Mouse (Mus musculus) adrenal gland, adult 2 months (tissue): Measurements from ENCODE around the gene Cavin1. TPM values are rescaled to one million over a fixed set of nuclear protein-coding genes. Genes with fewer than 3 reads are reported as not detected.
"Not testable (repeated sequence)": the region's sequence is repeated elsewhere in the genome, so short reads cannot be mapped to it uniquely, and the experiment has no call there.

Experiments used
- DNase-seq: peaks from one replicate; pipeline ENCODE4 v3.0.0; 2021
- long read RNA-seq: library from polyadenylated mRNA; stranded (forward); transcript quantifications from one replicate; pipeline ENCODE4 v2.0.0, GENCODE M21; 2021
- polyA plus RNA-seq: library from polyadenylated mRNA; depleted of rRNA; stranded (reverse); fragments of >200 nt; gene quantifications from 2 replicates; pipeline ENCODE4 v1.2.3, GENCODE M21; 2012; rRNA removed
- total RNA-seq, 2 experiments: library from RNA; stranded (reverse); gene quantifications; 2 replicates each; pipeline ENCODE4 v1.2.3; 2021

Gene Cavin1
- total RNA-seq (100 to 1,000 TPM; 236 to 425 TPM), polyA plus RNA-seq (193 and 219 TPM in 2 replicates)
- long read RNA-seq, transcript Cavin1-201 (2 exons, 3,491 nt): major isoform, 32 of 85 reads
- long read RNA-seq, partial matches to known transcripts: 0 of 85 reads
- long read RNA-seq, other reads (novel, unspliced or antisense): 51 of 85 reads

DNA sequence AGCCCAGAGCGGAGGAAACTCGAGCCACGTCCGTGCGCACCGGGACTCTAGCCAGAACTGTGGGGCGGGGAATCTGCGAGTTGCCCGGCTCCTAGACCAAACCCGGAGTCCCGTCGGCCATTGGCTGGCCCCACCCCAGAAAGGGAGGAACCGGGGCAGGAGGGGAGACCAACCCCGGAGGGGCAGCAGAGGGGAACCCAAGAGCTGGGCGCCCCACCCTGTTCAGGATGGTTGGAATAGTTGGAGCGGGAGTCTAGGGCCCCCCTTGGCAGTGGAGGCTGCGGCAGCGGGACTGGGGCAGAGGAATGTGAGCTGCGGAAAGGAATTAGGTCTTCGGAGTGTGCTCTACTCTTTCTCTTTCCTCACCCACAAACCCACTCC is at the start of gene Cavin1:
TSS of gene Cavin1 (minus strand) at position 331 of the 381 bp plus-strand sequence.
- peak; percentile 99 for DNase-seq

DNA sequence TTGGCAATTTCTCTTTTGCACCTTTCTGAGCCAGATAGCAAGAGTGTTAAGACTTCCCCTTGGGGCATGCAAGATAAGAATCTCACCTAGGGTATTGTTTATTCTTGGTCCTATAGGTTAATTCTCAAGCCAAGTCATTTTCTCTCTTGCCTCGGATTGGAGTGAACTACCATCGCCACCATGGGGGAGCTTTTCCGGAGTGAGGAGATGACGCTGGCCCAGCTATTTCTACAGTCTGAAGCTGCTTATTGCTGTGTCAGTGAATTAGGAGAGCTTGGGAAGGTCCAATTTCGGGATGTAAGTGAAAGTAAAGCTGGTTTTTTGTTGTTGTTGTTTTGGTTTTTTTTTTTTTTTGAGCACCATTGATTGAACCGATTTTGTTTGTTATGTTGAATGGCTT is 41.0 kb upstream of the Cavin1 start:
- no peak for DNase-seq

DNA sequence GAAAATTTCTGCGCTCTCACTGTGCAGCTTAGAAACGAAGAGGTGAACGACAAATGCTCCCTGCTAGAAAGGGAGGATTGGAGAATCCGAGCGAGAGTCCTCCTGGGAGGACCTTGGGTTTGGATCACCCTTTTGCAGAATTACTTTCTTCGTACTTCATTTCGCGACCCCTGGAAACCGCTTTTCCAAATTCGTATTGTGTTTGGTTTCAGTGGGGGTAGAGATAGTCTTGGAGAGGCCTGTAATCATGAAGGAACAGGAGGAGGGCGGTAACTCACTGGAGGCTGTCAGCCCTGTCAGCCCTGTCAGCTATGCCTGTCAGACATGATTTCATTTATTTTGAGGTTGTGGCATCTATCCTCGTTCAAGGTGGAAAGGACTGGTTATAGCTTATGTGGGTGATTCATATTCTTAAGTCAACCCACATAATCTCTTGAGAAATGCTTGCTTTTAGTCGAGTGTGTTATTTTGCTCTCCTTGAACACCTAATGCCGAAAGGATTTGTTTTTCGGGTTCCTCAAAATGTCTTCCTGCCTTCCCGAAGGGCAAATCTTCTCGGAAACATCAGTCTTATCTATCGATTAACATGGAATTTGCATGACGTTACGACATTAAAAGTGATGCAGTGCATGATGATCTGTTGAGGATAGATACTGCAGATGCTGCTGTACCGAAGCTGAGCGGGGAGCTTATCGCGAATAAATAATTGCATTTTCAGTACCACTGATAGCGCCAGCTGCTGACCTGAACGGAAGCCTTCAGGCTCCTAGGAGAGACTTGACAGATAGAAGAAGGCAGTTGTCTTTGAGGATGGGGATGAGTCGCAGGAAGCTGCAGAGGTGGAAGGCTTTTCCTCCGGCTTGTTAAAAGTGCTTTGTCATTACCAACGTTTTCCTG is 39.4 kb upstream of the Cavin1 start:
- peak; percentile 52 for DNase-seq

DNA sequence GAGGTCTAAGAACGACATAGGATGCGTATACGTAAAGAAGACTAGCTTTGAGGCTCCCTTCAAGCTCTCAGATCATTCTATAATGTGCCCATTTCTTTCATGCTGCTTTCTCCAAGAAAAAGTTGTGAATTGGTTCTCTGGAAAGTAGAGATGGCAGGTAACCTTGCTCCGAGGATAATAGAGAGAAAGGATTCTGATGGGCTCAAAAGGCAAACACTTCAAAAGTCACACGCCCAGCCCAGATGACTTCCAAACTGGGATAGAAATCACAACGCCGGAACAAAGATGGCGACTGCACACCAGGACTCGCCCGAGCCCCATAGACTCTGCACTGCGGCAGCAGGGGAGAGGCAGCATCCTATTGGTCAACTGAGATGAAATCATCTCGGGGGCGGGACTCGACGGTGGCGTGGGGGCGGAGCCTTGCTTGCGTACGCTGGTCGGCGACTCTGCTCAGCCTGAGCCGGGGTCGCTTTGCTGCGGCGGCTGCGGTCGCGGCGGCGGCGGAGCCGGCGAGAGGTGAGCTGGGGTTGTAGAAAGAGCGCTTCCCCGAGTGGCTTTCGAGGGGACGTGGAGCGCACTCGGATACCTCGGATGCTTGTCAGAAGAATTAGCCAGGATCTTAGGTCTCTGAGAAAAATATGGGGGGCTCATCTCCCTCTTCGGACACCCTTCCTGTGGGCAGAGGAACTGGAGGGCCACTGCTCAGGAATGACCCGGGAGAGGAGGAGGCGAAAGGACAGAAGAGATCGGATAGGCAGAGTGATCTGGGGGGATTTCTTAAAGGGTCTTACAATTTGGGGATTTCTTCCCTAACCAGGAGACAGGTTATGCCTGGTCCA is 38.6 kb upstream of the Cavin1 start, which contains the start of gene Atp6v0a1:
TSS of gene Atp6v0a1 (plus strand) at position 407 of the 842 bp plus-strand sequence.
- peak; percentile 98 for DNase-seq

- peak; percentile 44 for DNase-seq
Measured at GRCm38 (mm10) chr11:101008206-101009045, 37.7 kb upstream of the Cavin1 start.

DNA sequence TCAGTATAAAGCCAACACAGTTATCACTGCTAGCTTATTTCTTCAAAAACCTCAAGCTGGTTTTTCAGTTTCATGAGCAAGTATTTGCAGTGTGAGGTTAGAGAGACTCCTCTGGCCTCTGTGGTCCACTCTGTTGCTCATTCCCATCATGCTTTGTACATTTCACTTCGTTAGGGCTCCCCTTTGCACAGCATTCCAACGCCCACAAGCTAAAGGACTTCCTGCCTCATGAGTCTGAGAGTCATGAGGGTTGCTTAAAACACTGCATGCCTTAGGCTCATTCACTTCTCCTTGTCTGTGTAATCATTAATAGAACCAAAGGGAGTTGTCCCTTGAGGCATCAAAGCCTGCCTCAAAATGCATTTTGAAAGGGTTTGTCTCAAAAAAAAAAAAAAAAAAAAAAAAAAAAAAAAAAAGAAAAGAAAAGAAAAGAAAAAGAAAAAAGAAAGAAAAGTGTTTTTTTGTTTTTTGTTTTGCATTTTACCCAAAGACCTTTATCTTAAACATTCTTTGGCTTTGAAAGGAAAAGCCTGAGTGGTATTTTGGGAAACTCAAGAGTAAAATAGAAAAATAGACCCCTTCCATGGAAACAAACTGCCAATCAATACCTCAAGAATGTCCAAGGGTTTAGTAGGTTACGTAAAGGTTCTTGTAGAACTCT is 32.5 kb upstream of the Cavin1 start:
- no peak for DNase-seq

GRCm38 (mm10) chr11:101001875-101002552 is 31.3 kb upstream of the Cavin1 start:
- not testable (repeated sequence) for DNase-seq

- no peak for DNase-seq
Measured at GRCm38 (mm10) chr11:100999254-100999653, 28.6 kb upstream of the Cavin1 start.

DNA sequence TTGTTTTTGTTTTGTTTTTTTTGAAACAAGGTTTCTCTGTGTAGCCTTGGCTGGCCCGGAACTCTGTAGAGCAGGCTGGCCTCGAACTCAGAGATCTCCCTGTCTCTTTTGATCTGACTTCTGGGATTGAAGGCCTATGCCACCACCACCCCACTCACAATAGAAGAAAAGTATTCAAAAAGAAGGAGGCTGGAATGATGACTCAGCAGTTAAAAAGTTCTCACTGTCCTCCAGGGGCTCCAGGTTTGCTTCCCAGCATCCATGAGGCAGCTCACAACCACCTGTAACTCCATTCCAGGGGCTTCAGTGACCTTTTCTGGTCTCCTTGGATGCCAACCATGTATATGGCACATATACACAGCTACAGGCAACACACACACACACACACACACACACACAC is 28.1 kb upstream of the Cavin1 start:
- DNase-seq: no peak

DNA sequence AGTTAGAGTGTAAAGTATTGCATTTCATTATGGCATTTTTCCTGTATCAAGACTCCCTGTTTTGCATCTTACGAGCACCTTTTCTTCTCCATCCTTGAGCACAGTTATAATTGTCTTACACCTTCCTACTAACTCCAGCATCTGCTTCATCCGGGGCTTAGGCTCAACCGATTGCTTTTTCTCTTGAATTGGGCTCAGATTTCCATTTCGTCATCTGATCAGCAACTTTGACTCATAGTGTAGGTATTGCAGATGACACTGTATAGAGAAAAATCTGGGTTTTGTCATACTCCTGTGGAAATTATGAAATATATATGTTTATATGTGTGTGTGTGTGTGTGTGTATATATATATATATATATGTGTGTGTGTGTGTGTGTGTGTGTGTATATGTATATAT is 25.8 kb upstream of the Cavin1 start:
- no peak for DNase-seq

DNA sequence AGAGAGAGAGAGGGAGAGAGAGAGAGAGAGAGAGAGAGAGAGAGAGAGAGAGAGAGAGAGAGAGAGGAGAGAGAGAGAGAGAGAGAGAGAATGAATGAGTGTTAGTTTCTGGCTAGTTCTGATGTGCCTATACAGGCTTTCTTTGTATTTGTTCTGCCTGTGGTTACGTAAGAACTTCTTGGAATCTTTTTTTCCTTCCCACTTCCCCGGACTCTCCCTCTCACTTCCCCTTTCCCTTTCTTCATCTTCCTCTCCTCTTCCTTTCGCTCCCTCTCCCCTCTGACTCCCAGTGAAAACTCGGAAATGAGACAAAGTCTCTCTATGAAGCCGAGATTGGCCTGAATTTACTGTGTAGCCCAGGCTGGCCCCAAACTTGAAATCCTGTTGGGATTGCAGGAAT is 24.0 kb upstream of the Cavin1 start:
- DNase-seq: no peak

DNA sequence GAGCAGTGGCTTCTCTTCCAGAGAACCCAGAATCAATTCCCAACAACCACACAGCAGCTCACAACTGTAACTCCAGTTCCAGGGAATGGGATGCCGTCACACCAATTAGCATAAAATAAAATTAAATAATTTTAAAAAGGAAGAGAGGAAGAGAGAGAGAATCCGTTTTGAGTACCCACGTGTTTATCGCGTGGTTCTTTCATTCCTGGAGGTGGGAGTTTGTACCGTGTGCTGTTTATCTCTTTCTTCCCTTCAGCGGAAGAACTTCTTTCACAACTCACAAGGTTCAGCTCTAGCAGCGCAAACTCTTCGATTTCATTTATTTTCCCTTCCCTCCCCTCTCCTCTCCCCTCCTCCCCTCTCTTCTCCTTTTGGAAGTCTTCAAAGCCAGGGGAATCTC is 23.5 kb upstream of the Cavin1 start:
- DNase-seq: no peak

DNA sequence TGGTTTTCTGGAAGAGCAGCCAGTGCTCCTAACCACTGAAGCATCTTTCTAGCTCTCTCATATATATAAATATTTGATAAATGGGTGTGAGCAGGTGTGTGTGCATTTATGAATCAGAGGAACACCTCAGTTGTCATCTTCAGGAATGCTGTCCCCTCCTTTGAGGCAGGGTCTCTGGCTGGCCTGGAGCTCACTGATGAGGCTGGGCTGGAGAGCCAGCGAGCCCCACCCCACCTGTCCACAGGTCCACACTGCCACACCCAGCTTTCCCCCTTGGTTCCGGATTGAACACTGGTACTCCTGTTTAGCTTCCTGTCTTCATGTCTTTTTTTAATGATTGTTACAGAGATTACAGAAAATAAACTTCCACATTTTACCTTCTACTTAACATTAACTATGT is 22.8 kb upstream of the Cavin1 start:
- no peak for DNase-seq

DNA sequence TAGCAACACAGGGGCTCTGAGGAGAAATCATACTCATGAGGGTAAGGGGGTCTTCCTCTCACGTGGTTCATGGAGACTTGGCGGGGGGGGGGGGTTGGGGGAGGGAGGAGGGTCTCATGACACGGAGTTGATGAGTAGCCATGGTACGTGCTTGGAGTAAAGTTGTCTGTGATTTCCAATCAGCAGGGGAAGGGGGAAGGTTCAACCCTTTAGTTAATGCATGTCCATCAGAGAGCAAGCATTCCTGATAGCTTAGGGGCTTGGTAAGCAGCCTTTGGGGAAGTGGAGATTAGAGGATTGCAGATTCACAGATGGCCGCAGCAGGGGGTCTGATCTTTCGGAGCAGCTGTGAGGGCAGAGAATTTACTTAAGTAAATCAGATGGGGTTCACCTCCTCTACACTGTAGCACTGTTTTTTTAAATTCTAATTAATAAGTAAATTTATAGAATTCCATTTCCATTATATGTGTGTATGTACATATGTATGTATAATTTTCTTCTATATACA is 20.4 kb upstream of the Cavin1 start:
- DNase-seq: no peak

DNA sequence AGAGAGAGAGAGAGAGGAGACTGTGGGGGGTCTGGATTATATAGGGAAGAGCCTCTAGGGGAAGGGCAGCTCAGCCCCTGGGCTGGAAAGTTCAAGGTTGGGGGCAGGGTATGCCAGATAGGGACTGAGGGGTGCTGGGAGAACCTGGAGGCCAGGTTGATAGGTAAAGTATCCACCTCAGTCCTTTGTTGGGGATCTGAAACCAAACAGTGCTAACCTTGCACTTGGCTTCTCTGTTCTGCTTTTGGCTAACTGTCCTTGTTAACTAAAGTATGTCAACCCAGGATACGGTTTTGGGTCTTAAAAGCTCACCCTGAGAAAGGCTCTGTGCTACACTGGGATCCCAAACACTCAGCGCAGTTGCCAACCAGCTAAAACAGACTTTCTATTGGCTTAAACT is 19.0 kb upstream of the Cavin1 start:
- no peak for DNase-seq

- no peak for DNase-seq
Measured at GRCm38 (mm10) chr11:100988674-100989073, 18.0 kb upstream of the Cavin1 start.

- DNase-seq: no peak
Measured at GRCm38 (mm10) chr11:100985607-100986006, 14.9 kb upstream of the Cavin1 start.

GRCm38 (mm10) chr11:100983778-100984131 is 13.1 kb upstream of the Cavin1 start:
- DNase-seq: no peak

- peak; percentile 86 for DNase-seq
Measured at GRCm38 (mm10) chr11:100983125-100983777, 12.6 kb upstream of the Cavin1 start.

GRCm38 (mm10) chr11:100982087-100982486 is 11.4 kb upstream of the Cavin1 start:
- no peak for DNase-seq
